In the genomic region with DNA sequence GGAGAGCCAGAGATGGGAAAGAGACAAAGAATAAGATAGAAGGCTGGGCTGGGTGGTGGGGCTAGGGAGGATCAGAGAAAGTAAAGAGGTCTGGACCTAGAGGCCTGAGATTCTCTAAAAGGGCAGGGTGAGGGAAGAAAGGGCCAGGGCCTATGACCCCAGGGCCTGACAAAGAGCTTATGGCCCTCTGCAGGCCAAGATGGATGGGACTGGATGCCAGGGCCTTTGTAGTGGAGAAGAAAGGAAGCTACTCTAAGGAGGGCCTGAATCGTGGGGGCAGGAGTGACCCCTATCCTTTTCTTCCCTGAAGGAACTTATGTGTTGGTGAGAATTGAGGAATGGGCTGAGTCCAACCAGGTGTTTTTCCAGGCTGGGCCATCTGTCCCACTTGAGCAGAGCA, we compare ENCODE assay signal across 18 mouse cellular contexts. TPM values are rescaled to one million over a fixed set of nuclear protein-coding genes. Genes with fewer than 3 reads are reported as not detected.
DNase-seq lines count a peak whose midpoint lies in the region; ATAC-seq and TF ChIP-seq lines count a peak whose summit lies in the region.
"Had no signal": no experiment of that assay in that cellular context is flagged by ENCODE, and none has a peak within 500 bp of the region (broad histone marks: within the 10 kb centered on the region; RNA-seq: fewer than 3 reads in every experiment).

No protein-coding gene starts in this region.

- no peak for ATAC-seq in hindbrain, embryonic 12.5 days (ENCODE audit: low FRiP score)
- ATAC-seq in midbrain, embryonic 11.5 days (ENCODE audit: low FRiP score) = no peak
- ATAC-seq in midbrain, embryonic 14.5 days (ENCODE audit: low FRiP score, low TSS enrichment) = no peak
- ATAC-seq in embryonic facial prominence, embryonic 12.5 days (ENCODE audit: insufficient number of reproducible peaks, insufficient read depth, low FRiP score, low TSS enrichment) = no peak
- ATAC-seq in neural tube, embryonic 11.5 days (ENCODE audit: insufficient read depth, low FRiP score, low TSS enrichment) = no peak
- no peak for ATAC-seq in liver, postnatal 0 days

- H3K4me2 ChIP-seq in hindbrain, embryonic 12.5 days (replicated peaks) = no peak overlapping the region
- H3K4me2 ChIP-seq in midbrain, embryonic 11.5 days = no peak overlapping the region
- no peak overlapping the region for H3K4me2 ChIP-seq in midbrain, embryonic 14.5 days (ENCODE audit: low read length)
- H3K4me2 ChIP-seq in embryonic facial prominence, embryonic 12.5 days (replicated peaks) = no peak overlapping the region
- H3K4me2 ChIP-seq in neural tube, embryonic 11.5 days (ENCODE audit: low read depth) = no peak overlapping the region
- H3K4me2 ChIP-seq in liver, postnatal 0 days (ENCODE audit: low read depth, low read length) = no peak overlapping the region
- H3K4me2 ChIP-seq: hindbrain, embryonic 14.5 days had no signal

- H3K4me1 ChIP-seq in hindbrain, embryonic 10.5 days (replicated peaks) = peaks cover 57% of the 10 kb centered on the region
- peaks cover 35% of the 10 kb centered on the region for H3K4me1 ChIP-seq in hindbrain, embryonic 12.5 days
- H3K4me1 ChIP-seq in midbrain, embryonic 11.5 days (ENCODE audit: control insufficient read depth, insufficient read depth, low read length) = peaks cover 25% of the 10 kb centered on the region
- H3K4me1 ChIP-seq in midbrain, embryonic 14.5 days (ENCODE audit: control insufficient read depth, insufficient read depth, low read length) = peaks cover 14% of the 10 kb centered on the region
- H3K4me1 ChIP-seq in embryonic facial prominence, embryonic 12.5 days = peaks cover 27% of the 10 kb centered on the region; the same call in 1 of the 2 replicates
- peaks cover 29% of the 10 kb centered on the region for H3K4me1 ChIP-seq in neural tube, embryonic 11.5 days (ENCODE audit: control insufficient read depth, insufficient read depth, low read length)
- H3K4me1 ChIP-seq in liver, postnatal 0 days (ENCODE audit: insufficient read depth) = peaks cover 10% of the 10 kb centered on the region; the same call in 1 of the 2 replicates

- H3K27me3 ChIP-seq in hindbrain, embryonic 10.5 days (ENCODE audit: insufficient read depth, poor library complexity, severe bottlenecking) = no peaks in the 10 kb centered on the region
- no peaks in the 10 kb centered on the region for H3K27me3 ChIP-seq in hindbrain, embryonic 12.5 days
- H3K27me3 ChIP-seq in midbrain, embryonic 11.5 days (ENCODE audit: control insufficient read depth, insufficient read depth, low read length) = no peaks in the 10 kb centered on the region
- no peaks in the 10 kb centered on the region for H3K27me3 ChIP-seq in midbrain, embryonic 14.5 days (ENCODE audit: control insufficient read depth, insufficient read depth, low read length)
- H3K27me3 ChIP-seq in embryonic facial prominence, embryonic 12.5 days = no peaks in the 10 kb centered on the region
- H3K27me3 ChIP-seq in neural tube, embryonic 11.5 days (ENCODE audit: control insufficient read depth, insufficient read depth, low read length) = no peaks in the 10 kb centered on the region
- peaks cover 26% of the 10 kb centered on the region for H3K27me3 ChIP-seq in liver, postnatal 0 days (ENCODE audit: insufficient read depth, low read length)

- peak overlapping the region; percentile 57; the same call in 1 of the 2 replicates for H3K4me3 ChIP-seq in hindbrain, embryonic 10.5 days
- H3K4me3 ChIP-seq in hindbrain, embryonic 12.5 days = no peak overlapping the region
- H3K4me3 ChIP-seq in midbrain, embryonic 11.5 days (ENCODE audit: low read depth, low read length) = no peak overlapping the region
- H3K4me3 ChIP-seq in midbrain, embryonic 14.5 days (replicated peaks; ENCODE audit: low read depth, low read length) = no peak overlapping the region
- H3K4me3 ChIP-seq in embryonic facial prominence, embryonic 12.5 days = no peak overlapping the region
- no peak overlapping the region for H3K4me3 ChIP-seq in neural tube, embryonic 11.5 days (ENCODE audit: low read depth, low read length)
- H3K4me3 ChIP-seq in liver, postnatal 0 days (ENCODE audit: low read depth, low read length) = no peak overlapping the region
- H3K4me3 ChIP-seq: layer of hippocampus, adult 2 months; myocyte had no signal

- H3K9me3 ChIP-seq in hindbrain, embryonic 10.5 days = no peaks in the 10 kb centered on the region
- no peaks in the 10 kb centered on the region for H3K9me3 ChIP-seq in hindbrain, embryonic 12.5 days (replicated peaks)
- H3K9me3 ChIP-seq in midbrain, embryonic 11.5 days (ENCODE audit: control insufficient read depth, low read length) = no peaks in the 10 kb centered on the region
- H3K9me3 ChIP-seq in midbrain, embryonic 14.5 days (ENCODE audit: control insufficient read depth, low read length) = no peaks in the 10 kb centered on the region
- H3K9me3 ChIP-seq in embryonic facial prominence, embryonic 12.5 days = no peaks in the 10 kb centered on the region
- H3K9me3 ChIP-seq in neural tube, embryonic 11.5 days (ENCODE audit: control insufficient read depth, low read length) = no peaks in the 10 kb centered on the region
- H3K9me3 ChIP-seq in liver, postnatal 0 days (ENCODE audit: low read length) = no peaks in the 10 kb centered on the region

- TF ChIP-seq EP300 in liver, postnatal 0 days (IDR thresholded peaks at IDR 0.05; ENCODE audit: low read depth) = no peak

- DNase-seq in hindbrain, embryonic 10.5 days (ENCODE audit: low spot score) = peak; percentile 74
- peak; percentile 85 for DNase-seq in midbrain, embryonic 11.5 days (ENCODE audit: low spot score, missing footprints)
- no peak for DNase-seq in midbrain, embryonic 14.5 days
- no peak for DNase-seq in neural tube, embryonic 11.5 days (ENCODE audit: low spot score)
- DNase-seq in cerebellum, postnatal 25 days = no peak
- no peak for DNase-seq in liver, postnatal 0 days
- DNase-seq: adrenal gland, postnatal 14 days; cerebellum, adult 11-12 months; gastrocnemius, postnatal 10 days; heart, adult 18-20 months; kidney, adult 11 months; left cerebral cortex, postnatal 4 days; right cerebral cortex, adult 18-20 months had no signal

- no peak for TF ChIP-seq CTCF in liver, postnatal 0 days (IDR thresholded peaks at IDR 0.05; ENCODE audit: low read depth)

- no peak overlapping the region for H3K9ac ChIP-seq in hindbrain, embryonic 12.5 days
- H3K9ac ChIP-seq in midbrain, embryonic 11.5 days (ENCODE audit: low read length) = no peak overlapping the region; the same call in 1 of the 2 replicates
- no peak overlapping the region for H3K9ac ChIP-seq in midbrain, embryonic 14.5 days (replicated peaks; ENCODE audit: low read length)
- no peak overlapping the region for H3K9ac ChIP-seq in embryonic facial prominence, embryonic 12.5 days
- H3K9ac ChIP-seq in neural tube, embryonic 11.5 days (ENCODE audit: low read length) = peak overlapping the region; percentile 31
- H3K9ac ChIP-seq in liver, postnatal 0 days (replicated peaks) = no peak overlapping the region
- H3K9ac ChIP-seq: hindbrain, embryonic 14.5 days had no signal

- peak overlapping the region; percentile 94 for H3K27ac ChIP-seq in hindbrain, embryonic 10.5 days
- no peak overlapping the region for H3K27ac ChIP-seq in hindbrain, embryonic 12.5 days
- H3K27ac ChIP-seq in midbrain, embryonic 11.5 days (ENCODE audit: low read depth, low read length) = no peak overlapping the region
- no peak overlapping the region for H3K27ac ChIP-seq in midbrain, embryonic 14.5 days (replicated peaks; ENCODE audit: low read depth, low read length)
- peak overlapping the region; percentile 8; the same call in 1 of the 2 replicates for H3K27ac ChIP-seq in embryonic facial prominence, embryonic 12.5 days
- peak overlapping the region; percentile 53; the same call in 1 of the 2 replicates for H3K27ac ChIP-seq in neural tube, embryonic 11.5 days (ENCODE audit: low read depth, low read length)
- no peak overlapping the region for H3K27ac ChIP-seq in liver, postnatal 0 days (ENCODE audit: low read depth)
- H3K27ac ChIP-seq: hindbrain, embryonic 14.5 days; layer of hippocampus, adult 2 months had no signal

- WGBS in hindbrain, embryonic 10.5 days = 0% methylated on average over 1 of the region's 1 CpGs
- WGBS in hindbrain, embryonic 12.5 days = 4% methylated on average over 1 of the region's 1 CpGs
- 0% methylated on average over 1 of the region's 1 CpGs for WGBS in midbrain, embryonic 11.5 days
- WGBS in midbrain, embryonic 14.5 days = 15% methylated on average over 1 of the region's 1 CpGs
- WGBS in embryonic facial prominence, embryonic 12.5 days = 0% methylated on average over 1 of the region's 1 CpGs
- 6% methylated on average over 1 of the region's 1 CpGs for WGBS in neural tube, embryonic 11.5 days
- WGBS in liver, postnatal 0 days (ENCODE audit: insufficient replicate concordance) = 72% methylated on average over 1 of the region's 1 CpGs

- H3K36me3 ChIP-seq in hindbrain, embryonic 10.5 days = peaks cover 23% of the 10 kb centered on the region
- H3K36me3 ChIP-seq in hindbrain, embryonic 12.5 days = 0 out of 2 replicates have a peak, but pooled peaks cover 4% of the 10 kb centered on the region
- H3K36me3 ChIP-seq in midbrain, embryonic 11.5 days (ENCODE audit: control insufficient read depth, insufficient read depth, low read length) = no peaks in the 10 kb centered on the region
- H3K36me3 ChIP-seq in midbrain, embryonic 14.5 days (ENCODE audit: control insufficient read depth, insufficient read depth, low read length) = no peaks in the 10 kb centered on the region
- H3K36me3 ChIP-seq in embryonic facial prominence, embryonic 12.5 days = peaks cover 18% of the 10 kb centered on the region
- peaks cover 3% of the 10 kb centered on the region; the same call in 1 of the 2 replicates for H3K36me3 ChIP-seq in neural tube, embryonic 11.5 days (ENCODE audit: control insufficient read depth, insufficient read depth, low read length)
- no peaks in the 10 kb centered on the region for H3K36me3 ChIP-seq in liver, postnatal 0 days (replicated peaks; ENCODE audit: insufficient read depth, low read length)

RNA-seq across cellular contexts. Expression of a gene that starts 9.6 kb away (rescaled TPM):
- 956 and 1,072 TPM in 2 replicates for polyA plus RNA-seq in hindbrain, embryonic 10.5 days (2016; fragmentation: Nextera tagmentation; extraction: Ambion mirVana)
- polyA plus RNA-seq in hindbrain, embryonic 12.5 days (2016; fragmentation: Nextera tagmentation; extraction: Ambion mirVana) = 384 and 396 TPM in 2 replicates
- 539 and 540 TPM in 2 replicates for polyA plus RNA-seq in midbrain, embryonic 11.5 days (2014; fragmentation: Nextera tagmentation; extraction: Ambion mirVana)
- polyA plus RNA-seq in midbrain, embryonic 14.5 days (2014; fragmentation: Nextera tagmentation; extraction: Ambion mirVana) = 28.3 and 42.4 TPM in 2 replicates
- polyA plus RNA-seq in embryonic facial prominence, embryonic 12.5 days (2016; fragmentation: Nextera tagmentation; extraction: Ambion mirVana) = 467 and 481 TPM in 2 replicates
- polyA plus RNA-seq in neural tube, embryonic 11.5 days (2014; fragmentation: Nextera tagmentation; extraction: Ambion mirVana) = 565 and 607 TPM in 2 replicates
- polyA plus RNA-seq in liver, postnatal 0 days (2015; fragmentation: Nextera tagmentation; extraction: Ambion mirVana) = not detected in 2 replicates

RNA-seq across cellular contexts. Expression of a gene that starts 12.8 kb away (rescaled TPM):
- polyA plus RNA-seq in hindbrain, embryonic 10.5 days (2016; fragmentation: Nextera tagmentation; extraction: Ambion mirVana) = 109 and 143 TPM in 2 replicates
- polyA plus RNA-seq in hindbrain, embryonic 12.5 days (2016; fragmentation: Nextera tagmentation; extraction: Ambion mirVana) = 136 and 153 TPM in 2 replicates
- 70.3 and 85.4 TPM in 2 replicates for polyA plus RNA-seq in midbrain, embryonic 11.5 days (2014; fragmentation: Nextera tagmentation; extraction: Ambion mirVana)
- 19.0 and 28.8 TPM in 2 replicates for polyA plus RNA-seq in midbrain, embryonic 14.5 days (2014; fragmentation: Nextera tagmentation; extraction: Ambion mirVana)
- 40.0 and 42.0 TPM in 2 replicates for polyA plus RNA-seq in embryonic facial prominence, embryonic 12.5 days (2016; fragmentation: Nextera tagmentation; extraction: Ambion mirVana)
- polyA plus RNA-seq in neural tube, embryonic 11.5 days (2014; fragmentation: Nextera tagmentation; extraction: Ambion mirVana) = 59.5 and 60.2 TPM in 2 replicates
- polyA plus RNA-seq in liver, postnatal 0 days (2015; fragmentation: Nextera tagmentation; extraction: Ambion mirVana) = 0.83 and 0.95 TPM in 2 replicates

RNA-seq across cellular contexts. Expression of a gene that starts 27.5 kb away (rescaled TPM):
- polyA plus RNA-seq in hindbrain, embryonic 10.5 days (2016; fragmentation: Nextera tagmentation; extraction: Ambion mirVana) = 18.9 and 20.9 TPM in 2 replicates
- polyA plus RNA-seq in hindbrain, embryonic 12.5 days (2016; fragmentation: Nextera tagmentation; extraction: Ambion mirVana) = 22.1 and 22.5 TPM in 2 replicates
- 14.6 and 17.0 TPM in 2 replicates for polyA plus RNA-seq in midbrain, embryonic 11.5 days (2014; fragmentation: Nextera tagmentation; extraction: Ambion mirVana)
- 19.1 and 21.7 TPM in 2 replicates for polyA plus RNA-seq in midbrain, embryonic 14.5 days (2014; fragmentation: Nextera tagmentation; extraction: Ambion mirVana)
- 23.2 and 23.8 TPM in 2 replicates for polyA plus RNA-seq in embryonic facial prominence, embryonic 12.5 days (2016; fragmentation: Nextera tagmentation; extraction: Ambion mirVana)
- 14.5 and 16.9 TPM in 2 replicates for polyA plus RNA-seq in neural tube, embryonic 11.5 days (2014; fragmentation: Nextera tagmentation; extraction: Ambion mirVana)
- polyA plus RNA-seq in liver, postnatal 0 days (2015; fragmentation: Nextera tagmentation; extraction: Ambion mirVana) = 4.3 TPM in 2 replicates

RNA-seq across cellular contexts. Expression of a gene that starts 27.9 kb away (rescaled TPM):
- 73.3 and 75.7 TPM in 2 replicates for polyA plus RNA-seq in hindbrain, embryonic 10.5 days (2016; fragmentation: Nextera tagmentation; extraction: Ambion mirVana)
- polyA plus RNA-seq in hindbrain, embryonic 12.5 days (2016; fragmentation: Nextera tagmentation; extraction: Ambion mirVana) = 67.7 and 68.7 TPM in 2 replicates
- 53.9 and 54.8 TPM in 2 replicates for polyA plus RNA-seq in midbrain, embryonic 11.5 days (2014; fragmentation: Nextera tagmentation; extraction: Ambion mirVana)
- polyA plus RNA-seq in midbrain, embryonic 14.5 days (2014; fragmentation: Nextera tagmentation; extraction: Ambion mirVana) = 19.1 and 23.2 TPM in 2 replicates
- 75.4 and 80.1 TPM in 2 replicates for polyA plus RNA-seq in embryonic facial prominence, embryonic 12.5 days (2016; fragmentation: Nextera tagmentation; extraction: Ambion mirVana)
- 52.3 and 53.9 TPM in 2 replicates for polyA plus RNA-seq in neural tube, embryonic 11.5 days (2014; fragmentation: Nextera tagmentation; extraction: Ambion mirVana)
- 12.3 and 13.2 TPM in 2 replicates for polyA plus RNA-seq in liver, postnatal 0 days (2015; fragmentation: Nextera tagmentation; extraction: Ambion mirVana)

RNA-seq across cellular contexts. Expression of a gene that starts 38.8 kb away (rescaled TPM):
- 74.7 and 76.1 TPM in 2 replicates for polyA plus RNA-seq in hindbrain, embryonic 10.5 days (2016; fragmentation: Nextera tagmentation; extraction: Ambion mirVana)
- polyA plus RNA-seq in hindbrain, embryonic 12.5 days (2016; fragmentation: Nextera tagmentation; extraction: Ambion mirVana) = 72.9 and 79.0 TPM in 2 replicates
- 73.9 and 84.5 TPM in 2 replicates for polyA plus RNA-seq in midbrain, embryonic 11.5 days (2014; fragmentation: Nextera tagmentation; extraction: Ambion mirVana)
- 55.8 and 56.3 TPM in 2 replicates for polyA plus RNA-seq in midbrain, embryonic 14.5 days (2014; fragmentation: Nextera tagmentation; extraction: Ambion mirVana)
- 71.4 and 72.9 TPM in 2 replicates for polyA plus RNA-seq in embryonic facial prominence, embryonic 12.5 days (2016; fragmentation: Nextera tagmentation; extraction: Ambion mirVana)
- polyA plus RNA-seq in neural tube, embryonic 11.5 days (2014; fragmentation: Nextera tagmentation; extraction: Ambion mirVana) = 76.1 and 79.2 TPM in 2 replicates
- polyA plus RNA-seq in liver, postnatal 0 days (2015; fragmentation: Nextera tagmentation; extraction: Ambion mirVana) = 50.3 and 54.1 TPM in 2 replicates

Comparison
In these comparisons a context has a peak if more than half of its experiments do, and no peak if none do; other contexts are left out.
1. DNase-seq: peak in hindbrain, embryonic 10.5 days (single experiment) and midbrain, embryonic 11.5 days (single experiment); none in midbrain, embryonic 14.5 days (single experiment), neural tube, embryonic 11.5 days (single experiment), cerebellum, postnatal 25 days (0 of 2) and liver, postnatal 0 days (single experiment).
2. H3K27ac ChIP-seq: peak in hindbrain, embryonic 10.5 days (single experiment), embryonic facial prominence, embryonic 12.5 days (single experiment) and neural tube, embryonic 11.5 days (single experiment); none in hindbrain, embryonic 12.5 days (single experiment), midbrain, embryonic 11.5 days (single experiment), midbrain, embryonic 14.5 days (single experiment) and liver, postnatal 0 days (single experiment).
3. RNA of a gene that starts 9.6 kb away (polyA plus RNA-seq): 956 to 1,072 TPM in hindbrain, embryonic 10.5 days, 565 to 607 TPM in neural tube, embryonic 11.5 days, 539 to 540 TPM in midbrain, embryonic 11.5 days, 467 to 481 TPM in embryonic facial prominence, embryonic 12.5 days, 384 to 396 TPM in hindbrain, embryonic 12.5 days and 28.3 to 42.4 TPM in midbrain, embryonic 14.5 days; not detected in liver, postnatal 0 days; every median in the first group is over 10 times any median in the second.
4. RNA of a gene that starts 12.8 kb away (polyA plus RNA-seq): 109 to 143 TPM in hindbrain, embryonic 10.5 days, 136 to 153 TPM in hindbrain, embryonic 12.5 days, 70.3 to 85.4 TPM in midbrain, embryonic 11.5 days, 59.5 to 60.2 TPM in neural tube, embryonic 11.5 days, 40.0 to 42.0 TPM in embryonic facial prominence, embryonic 12.5 days and 19.0 to 28.8 TPM in midbrain, embryonic 14.5 days; 0.83 to 0.95 TPM in liver, postnatal 0 days; every median in the first group is over 10 times any median in the second.